Mouse (Mus musculus) 416B (cell line): ENCODE measurements around the gene Hormad2.

ENCODE experiments used
- DNase-seq: peaks from one replicate; pipeline ENCODE4 v3.0.0; 2011; ENCODE audit warnings: low read depth

The Hormad2 gene

DNA sequence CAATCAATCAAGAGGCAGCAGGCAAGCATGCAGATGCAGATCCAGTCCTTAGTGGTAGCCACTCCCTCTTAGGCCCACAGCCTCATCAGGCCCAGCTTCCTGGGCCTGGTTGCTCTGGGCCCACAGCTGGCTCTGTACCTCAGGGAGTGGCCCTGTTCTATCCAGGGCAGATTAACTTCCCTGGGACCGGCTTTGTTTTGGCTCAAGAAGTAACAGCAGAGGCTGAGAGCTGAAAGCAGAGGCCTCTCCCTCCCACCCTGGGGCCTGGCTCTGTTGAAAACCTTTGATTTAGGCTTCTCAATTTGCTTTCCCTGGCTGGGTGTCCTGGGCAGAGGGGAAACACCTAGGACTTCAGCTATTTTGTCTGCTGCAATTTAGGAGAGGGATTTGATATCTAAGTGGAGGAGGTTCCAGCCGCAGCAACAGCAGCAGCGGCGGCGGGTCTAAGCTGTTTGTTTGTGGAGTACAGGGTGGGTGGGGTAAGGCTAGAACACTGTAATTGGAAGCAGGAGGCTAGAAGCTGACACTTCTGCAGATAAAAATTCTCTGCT lies 138.5 kb downstream of the Hormad2 start:
- no peak for DNase-seq

DNA sequence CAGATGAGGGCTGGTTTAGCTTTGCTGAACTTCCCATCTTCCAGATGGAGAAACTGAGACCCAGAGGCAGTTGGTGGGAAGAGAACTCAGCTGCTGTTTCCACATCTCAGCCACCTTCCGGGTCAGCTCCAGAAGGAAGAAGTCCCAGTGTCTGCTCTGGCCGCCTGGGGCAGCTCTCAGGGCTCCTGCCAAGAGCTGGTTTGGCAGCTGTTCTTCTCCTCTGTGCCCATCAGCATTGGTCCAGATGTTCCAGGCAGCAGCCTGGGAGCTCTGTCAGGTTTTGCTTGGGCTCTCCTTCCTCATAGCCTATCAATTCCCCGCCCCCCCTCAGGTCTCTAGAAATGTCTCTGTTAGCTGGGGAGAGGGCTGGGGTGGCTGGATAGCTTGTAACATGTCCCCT lies 140.2 kb downstream of the Hormad2 start:
- no peak for DNase-seq

GRCm38 (mm10) chr11:4299735-4300474 lies 141.0 kb downstream of the Hormad2 start:
- no peak for DNase-seq

GRCm38 (mm10) chr11:4299191-4299590 lies 141.7 kb downstream of the Hormad2 start:
- DNase-seq = no peak

GRCm38 (mm10) chr11:4298615-4299014 lies 142.3 kb downstream of the Hormad2 start:
- DNase-seq = no peak

DNA sequence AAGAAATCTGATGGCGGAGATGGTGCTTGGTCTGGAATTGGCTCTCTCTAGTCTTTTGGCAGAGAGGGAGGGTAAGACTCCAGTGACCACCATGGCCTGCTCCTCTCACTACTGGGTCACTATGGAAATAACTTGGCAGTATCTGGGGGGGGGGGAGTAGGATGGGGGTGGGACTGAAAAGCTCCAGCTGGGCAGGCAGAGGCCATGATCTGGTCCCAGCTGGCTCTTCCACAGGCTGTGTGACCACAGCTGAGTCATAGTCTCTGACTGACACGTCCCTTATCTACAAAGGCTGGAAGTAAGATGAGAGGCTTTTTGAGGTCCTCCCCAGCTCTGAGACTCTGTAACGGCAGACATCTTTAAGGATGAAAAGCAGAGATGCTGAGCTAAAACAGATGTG lies 143.2 kb downstream of the Hormad2 start:
- DNase-seq = peak; percentile 75

DNA sequence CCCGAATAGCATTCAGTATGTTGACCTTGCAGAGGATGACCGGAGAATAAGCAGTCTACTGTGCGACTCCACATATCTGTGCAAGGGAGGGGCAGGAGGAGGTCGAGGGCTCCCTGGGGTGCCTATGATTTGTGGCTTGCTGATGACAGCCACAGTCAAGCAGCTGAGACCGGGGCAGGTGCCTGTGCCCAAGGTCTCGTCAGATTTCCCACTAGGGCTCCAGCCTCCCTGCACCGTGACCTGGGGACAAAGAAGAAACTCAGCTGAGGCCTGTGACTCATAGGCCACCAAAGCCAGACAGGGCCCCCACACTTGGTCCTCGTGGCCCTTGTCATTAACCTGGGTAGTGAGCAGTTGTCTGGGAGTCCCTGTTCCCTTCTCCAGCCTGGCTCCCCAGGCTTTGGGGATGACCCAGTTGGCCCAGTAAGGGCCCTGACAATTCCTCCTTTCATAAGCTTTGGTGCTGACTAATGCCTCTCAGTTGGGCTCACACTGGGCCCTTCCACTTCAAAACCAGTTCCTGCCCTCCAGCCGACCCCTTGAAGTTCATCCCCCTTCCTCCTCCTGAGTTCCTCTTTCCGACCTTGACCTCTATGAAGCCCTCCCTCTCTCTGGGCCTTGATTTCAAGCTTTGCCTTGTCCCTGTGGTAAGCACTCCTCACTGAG lies 144.2 kb downstream of the Hormad2 start:
- peak; percentile 43 for DNase-seq
